In the genomic region with DNA sequence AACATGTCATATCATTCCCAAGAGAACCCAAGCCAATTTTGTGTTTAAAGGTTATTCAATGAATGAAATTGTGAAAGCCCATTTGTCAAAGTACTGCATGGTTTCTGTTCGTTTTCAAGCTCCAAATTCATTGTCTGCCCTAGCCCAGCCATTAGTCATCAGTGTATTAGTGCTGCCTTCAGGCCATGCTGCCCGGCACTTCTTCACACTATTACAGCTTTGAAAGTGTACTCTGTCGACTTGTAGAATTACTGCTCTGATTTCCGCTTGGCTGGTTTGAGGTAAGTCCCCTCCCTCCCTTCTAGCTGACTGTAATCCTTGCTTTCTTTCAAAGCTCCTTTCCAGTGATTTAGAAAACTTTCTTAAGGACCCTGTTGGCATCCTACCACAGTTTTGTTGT, we compare ENCODE assay signal across 11 mouse cellular contexts. TPM values are rescaled to one million over a fixed set of nuclear protein-coding genes. Genes with fewer than 3 reads are reported as not detected.
DNase-seq lines count a peak whose midpoint lies in the region; ATAC-seq and TF ChIP-seq lines count a peak whose summit lies in the region.
"Had no signal": no experiment of that assay in that cellular context is flagged by ENCODE, and none has a peak within 500 bp of the region (broad histone marks: within the 10 kb centered on the region; RNA-seq: fewer than 3 reads in every experiment).

No protein-coding gene starts in this region.

- no peak overlapping the region for H3K4me2 ChIP-seq in forebrain, postnatal 0 days (ENCODE audit: low read depth)
- peak overlapping the region; percentile 56 for H3K4me2 ChIP-seq in forebrain, embryonic 13.5 days
- peak overlapping the region; percentile 71 for H3K4me2 ChIP-seq in midbrain, embryonic 11.5 days
- no peak overlapping the region for H3K4me2 ChIP-seq in liver, embryonic 12.5 days
- H3K4me2 ChIP-seq: heart, embryonic 15.5 days; kidney, embryonic 15.5 days had no signal

- DNase-seq in forebrain, embryonic 10.5 days (ENCODE audit: extremely low spot score, low spot score) = peak; percentile 31
- no peak for DNase-seq in forebrain, postnatal 0 days
- peak; percentile 86 for DNase-seq in Muller cell, postnatal 12 days (ENCODE audit: inconsistent ontology term)
- DNase-seq in midbrain, embryonic 11.5 days (ENCODE audit: low spot score, missing footprints) = peak; percentile 83
- no peak for DNase-seq in gastrocnemius, postnatal 25 days
- no peak for DNase-seq in MN1 (ENCODE audit: low spot score)
- DNase-seq: cerebellum, adult 9-10 months had no signal

- no peak for TF ChIP-seq CTCF in forebrain, postnatal 0 days (IDR thresholded peaks at IDR 0.05; ENCODE audit: low read depth)

- H3K27ac ChIP-seq in forebrain, embryonic 10.5 days = peak overlapping the region; percentile 100
- H3K27ac ChIP-seq in forebrain, postnatal 0 days (ENCODE audit: low read depth, low read length) = no peak overlapping the region
- peak overlapping the region; percentile 73 for H3K27ac ChIP-seq in forebrain, embryonic 13.5 days
- H3K27ac ChIP-seq in midbrain, embryonic 11.5 days (ENCODE audit: low read depth, low read length) = no peak overlapping the region
- no peak overlapping the region for H3K27ac ChIP-seq in liver, embryonic 12.5 days
- H3K27ac ChIP-seq: heart, embryonic 15.5 days; kidney, embryonic 15.5 days had no signal

- H3K27me3 ChIP-seq in forebrain, embryonic 10.5 days (ENCODE audit: poor library complexity, severe bottlenecking) = no peaks in the 10 kb centered on the region
- peaks cover 7% of the 10 kb centered on the region for H3K27me3 ChIP-seq in forebrain, postnatal 0 days (ENCODE audit: insufficient read depth, low read length)
- no peaks in the 10 kb centered on the region for H3K27me3 ChIP-seq in forebrain, embryonic 13.5 days
- peaks cover 3% of the 10 kb centered on the region for H3K27me3 ChIP-seq in midbrain, embryonic 11.5 days (ENCODE audit: control insufficient read depth, insufficient read depth, low read length)
- peaks cover 28% of the 10 kb centered on the region for H3K27me3 ChIP-seq in liver, embryonic 12.5 days (replicated peaks)
- H3K27me3 ChIP-seq: kidney, embryonic 15.5 days had no signal

- 14% methylated on average over 4 of the region's 4 CpGs for WGBS in forebrain, embryonic 10.5 days
- WGBS in forebrain, postnatal 0 days = 18% methylated on average over 4 of the region's 4 CpGs
- 9% methylated on average over 4 of the region's 4 CpGs for WGBS in forebrain, embryonic 13.5 days
- 16% methylated on average over 4 of the region's 4 CpGs for WGBS in midbrain, embryonic 11.5 days
- 48% methylated on average over 4 of the region's 4 CpGs for WGBS in liver, embryonic 12.5 days (ENCODE audit: insufficient replicate concordance)

- peak overlapping the region; percentile 96 for H3K4me3 ChIP-seq in forebrain, embryonic 10.5 days
- no peak overlapping the region for H3K4me3 ChIP-seq in forebrain, postnatal 0 days (ENCODE audit: low read depth, low read length)
- peak overlapping the region; percentile 73 for H3K4me3 ChIP-seq in forebrain, embryonic 13.5 days
- peak overlapping the region; percentile 90; the same call in 1 of the 2 replicates for H3K4me3 ChIP-seq in midbrain, embryonic 11.5 days (ENCODE audit: low read depth, low read length)
- no peak overlapping the region for H3K4me3 ChIP-seq in liver, embryonic 12.5 days
- H3K4me3 ChIP-seq: heart, embryonic 15.5 days; kidney, embryonic 15.5 days had no signal

- no peak for ATAC-seq in forebrain, postnatal 0 days
- ATAC-seq in forebrain, embryonic 13.5 days = peak; percentile 50; the same call in 1 of the 2 replicates
- ATAC-seq in midbrain, embryonic 11.5 days (ENCODE audit: low FRiP score) = no peak
- ATAC-seq in liver, embryonic 12.5 days = no peak

- no peak overlapping the region for H3K9ac ChIP-seq in forebrain, postnatal 0 days
- H3K9ac ChIP-seq in forebrain, embryonic 13.5 days = no peak overlapping the region
- no peak overlapping the region for H3K9ac ChIP-seq in midbrain, embryonic 11.5 days (ENCODE audit: low read length)
- H3K9ac ChIP-seq in liver, embryonic 12.5 days = no peak overlapping the region
- H3K9ac ChIP-seq: heart, embryonic 15.5 days; kidney, embryonic 15.5 days had no signal

- H3K4me1 ChIP-seq in forebrain, embryonic 10.5 days = peaks cover 76% of the 10 kb centered on the region
- H3K4me1 ChIP-seq in forebrain, postnatal 0 days (ENCODE audit: insufficient read depth) = no peaks in the 10 kb centered on the region
- H3K4me1 ChIP-seq in forebrain, embryonic 13.5 days = peaks cover 74% of the 10 kb centered on the region
- peaks cover 28% of the 10 kb centered on the region for H3K4me1 ChIP-seq in midbrain, embryonic 11.5 days (ENCODE audit: control insufficient read depth, insufficient read depth, low read length)
- no peaks in the 10 kb centered on the region for H3K4me1 ChIP-seq in liver, embryonic 12.5 days

- no peaks in the 10 kb centered on the region for H3K9me3 ChIP-seq in forebrain, embryonic 10.5 days
- H3K9me3 ChIP-seq in forebrain, postnatal 0 days (ENCODE audit: low read length) = no peaks in the 10 kb centered on the region
- no peaks in the 10 kb centered on the region for H3K9me3 ChIP-seq in forebrain, embryonic 13.5 days (replicated peaks)
- no peaks in the 10 kb centered on the region for H3K9me3 ChIP-seq in midbrain, embryonic 11.5 days (ENCODE audit: control insufficient read depth, low read length)
- no peaks in the 10 kb centered on the region for H3K9me3 ChIP-seq in liver, embryonic 12.5 days (replicated peaks)
- H3K9me3 ChIP-seq: heart, embryonic 15.5 days; kidney, embryonic 15.5 days had no signal

- H3K36me3 ChIP-seq in forebrain, embryonic 10.5 days (replicated peaks) = peaks cover 24% of the 10 kb centered on the region
- no peaks in the 10 kb centered on the region for H3K36me3 ChIP-seq in forebrain, postnatal 0 days (ENCODE audit: insufficient read depth)
- H3K36me3 ChIP-seq in forebrain, embryonic 13.5 days (ENCODE audit: poor library complexity, severe bottlenecking) = no peaks in the 10 kb centered on the region
- H3K36me3 ChIP-seq in midbrain, embryonic 11.5 days (ENCODE audit: control insufficient read depth, insufficient read depth, low read length) = no peaks in the 10 kb centered on the region
- no peaks in the 10 kb centered on the region for H3K36me3 ChIP-seq in liver, embryonic 12.5 days
- H3K36me3 ChIP-seq: heart, embryonic 15.5 days; kidney, embryonic 15.5 days had no signal

RNA-seq across cellular contexts. Expression of a gene that starts 5.4 kb away (rescaled TPM):
- polyA plus RNA-seq in forebrain, embryonic 10.5 days (2016; fragmentation: Nextera tagmentation; extraction: Ambion mirVana) = 60.3 and 62.2 TPM in 2 replicates
- 4.2 and 6.4 TPM in 2 replicates for total RNA-seq in forebrain, postnatal 0 days (2014; rRNA removed)
- 2.0 and 3.4 TPM in 2 replicates for polyA plus RNA-seq in forebrain, postnatal 0 days (2015; fragmentation: Nextera tagmentation; extraction: Ambion mirVana)
- polyA plus RNA-seq in forebrain, embryonic 13.5 days (2015; fragmentation: Nextera tagmentation; extraction: Ambion mirVana) = 26.8 and 29.0 TPM in 2 replicates
- polyA plus RNA-seq in midbrain, embryonic 11.5 days (2014; fragmentation: Nextera tagmentation; extraction: Ambion mirVana) = 36.4 and 41.5 TPM in 2 replicates
- total RNA-seq in gastrocnemius, postnatal 25 days (2021) = 1 to 10 TPM; 1.6 TPM
- 1.7 and 1.9 TPM in 2 replicates for polyA plus RNA-seq in liver, embryonic 12.5 days (2016; fragmentation: Nextera tagmentation; extraction: Ambion mirVana)

Comparison
In these comparisons a context has a peak if more than half of its experiments do, and no peak if none do; other contexts are left out.
1. DNase-seq: peak in forebrain, embryonic 10.5 days (single experiment), Muller cell, postnatal 12 days (single experiment) and midbrain, embryonic 11.5 days (single experiment); none in forebrain, postnatal 0 days (single experiment), gastrocnemius, postnatal 25 days (single experiment) and MN1 (single experiment).
2. H3K27ac ChIP-seq: peak in forebrain, embryonic 10.5 days (single experiment) and forebrain, embryonic 13.5 days (single experiment); none in forebrain, postnatal 0 days (single experiment), midbrain, embryonic 11.5 days (single experiment) and liver, embryonic 12.5 days (single experiment).
3. H3K4me3 ChIP-seq: peak in forebrain, embryonic 10.5 days (single experiment), forebrain, embryonic 13.5 days (single experiment) and midbrain, embryonic 11.5 days (single experiment); none in forebrain, postnatal 0 days (single experiment) and liver, embryonic 12.5 days (single experiment).
4. H3K4me2 ChIP-seq: peak in forebrain, embryonic 13.5 days (single experiment) and midbrain, embryonic 11.5 days (single experiment); none in forebrain, postnatal 0 days (single experiment) and liver, embryonic 12.5 days (single experiment).